Mouse (Mus musculus) embryonic facial prominence, embryonic 12.5 days (tissue): Measurements from ENCODE around the gene Cacng7. TPM values are rescaled to one million over a fixed set of nuclear protein-coding genes. Genes with fewer than 3 reads are reported as not detected.

Experiments
- ATAC-seq: fragments of 200-750 bp; cut with Nextera tagmentation; 2 replicates; pipeline ENCODE4 v1.8.0; 2017; ENCODE audit not compliant: insufficient number of reproducible peaks, insufficient read depth, low FRiP score, low TSS enrichment
- H3K27ac ChIP-seq: fragments of 300-500 bp; sonication (generic); 2 replicates; pipeline ENCODE4 v1.5.1; 2016; ENCODE audit warnings: mild to moderate bottlenecking
- H3K27me3 ChIP-seq: fragments of 300-500 bp; sonication (generic); 2 replicates; pipeline ENCODE4 v1.6.1; 2016; ENCODE audit warnings: mild to moderate bottlenecking, moderate library complexity
- H3K36me3 ChIP-seq: fragments of 300-500 bp; sonication (generic); 2 replicates; pipeline ENCODE4 v1.6.1; 2016; ENCODE audit warnings: mild to moderate bottlenecking
- H3K4me1 ChIP-seq: fragments of 300-500 bp; sonication (generic); 2 replicates; pipeline ENCODE4 v1.6.1; 2016
- H3K4me2 ChIP-seq: fragments of 300-500 bp; sonication (generic); replicated peaks from 2 replicates; pipeline ENCODE4 v1.6.1; 2016; ENCODE audit warnings: mild to moderate bottlenecking, moderate library complexity
- H3K4me3 ChIP-seq: fragments of 300-500 bp; sonication (generic); 2 replicates; pipeline ENCODE4 v1.5.1; 2016; ENCODE audit warnings: mild to moderate bottlenecking
- H3K9ac ChIP-seq: fragments of 300-500 bp; sonication (generic); 2 replicates; pipeline ENCODE4 v1.6.1; 2016; ENCODE audit warnings: mild to moderate bottlenecking, moderate library complexity
- H3K9me3 ChIP-seq: fragments of 300-500 bp; sonication (generic); 2 replicates; pipeline ENCODE4 v1.6.1; 2016; ENCODE audit warnings: mild to moderate bottlenecking, moderate library complexity
- WGBS: fragments of 180-500 bp; shearing (Covaris S2); methylation state at CpG from one replicate; pipeline ENCODE4 v1.1.7; 2016; 5-methylcytosine and 5-hydroxymethylcytosine counted together
- polyA plus RNA-seq: library from polyadenylated mRNA; unstranded; fragments of >200 nt; fragmentation: Nextera tagmentation; extraction: Ambion mirVana; gene quantifications from 2 replicates; pipeline ENCODE4 v1.2.1, GENCODE M21; 2016

The Cacng7 gene
- polyA plus RNA-seq, 1 experiment from 2014 or later: 3.7 TPM

DNA sequence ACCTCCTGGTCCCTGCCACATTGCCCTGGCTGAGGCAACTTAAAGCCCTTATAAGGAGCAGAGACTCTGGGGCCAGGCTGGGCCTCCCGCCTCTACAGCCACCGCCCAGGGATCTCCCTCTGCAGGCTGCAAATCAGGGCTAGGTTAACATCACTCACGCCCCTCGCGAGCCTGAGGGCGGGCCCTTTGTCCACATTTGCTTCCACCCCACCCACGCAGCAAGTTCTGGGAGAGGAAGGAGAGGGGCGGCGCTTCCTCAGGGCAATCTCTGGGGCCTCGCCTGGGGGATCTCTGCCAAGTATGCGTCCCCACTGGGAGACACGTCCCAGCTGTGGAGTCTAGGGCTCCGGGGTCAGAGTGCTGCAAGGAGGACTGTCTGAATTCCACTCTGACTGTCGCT lies 40.0 kb upstream of the Cacng7 start:
- 2% methylated on average over 14 of the region's 14 CpGs for WGBS
- H3K27me3 ChIP-seq: no peaks in the 10 kb centered on the region
- peak overlapping the region; percentile 35 for H3K4me3 ChIP-seq
- peak; percentile 29 for ATAC-seq
- H3K9me3 ChIP-seq: no peaks in the 10 kb centered on the region
- peaks cover 16% of the 10 kb centered on the region for H3K4me1 ChIP-seq
- H3K27ac ChIP-seq: peak overlapping the region; percentile 74
- H3K9ac ChIP-seq: peak overlapping the region; percentile 48; the same call in 1 of the 2 replicates
- H3K4me2 ChIP-seq: peak overlapping the region; percentile 67
- peaks cover 25% of the 10 kb centered on the region for H3K36me3 ChIP-seq

DNA sequence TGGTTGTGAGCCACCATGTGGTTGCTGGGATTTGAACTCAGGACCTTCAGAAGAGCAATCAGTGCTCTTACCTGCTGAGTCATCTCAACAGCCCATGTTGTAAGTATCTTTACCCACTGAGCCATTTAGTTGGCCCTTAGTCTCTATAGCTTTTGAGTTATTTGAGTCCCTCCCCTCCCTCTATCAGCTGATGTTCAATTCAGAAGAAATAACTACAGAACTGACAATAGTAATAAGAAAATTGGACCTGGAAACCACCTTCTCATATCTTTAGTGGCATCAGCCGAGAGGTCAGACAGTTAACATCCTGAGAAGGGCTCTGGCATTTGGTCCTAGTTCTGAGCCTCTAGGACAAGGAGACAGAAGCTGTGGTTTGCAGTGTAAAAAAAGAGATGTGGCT lies 38.0 kb upstream of the Cacng7 start:
- no peak overlapping the region for H3K27ac ChIP-seq
- H3K4me3 ChIP-seq: no peak overlapping the region
- peaks cover 27% of the 10 kb centered on the region for H3K36me3 ChIP-seq
- no peaks in the 10 kb centered on the region for H3K9me3 ChIP-seq
- no peak overlapping the region for H3K4me2 ChIP-seq
- peaks cover 13% of the 10 kb centered on the region for H3K4me1 ChIP-seq
- H3K9ac ChIP-seq: no peak overlapping the region
- H3K27me3 ChIP-seq: peaks cover 1% of the 10 kb centered on the region
- no peak for ATAC-seq
- 88% methylated on average over 1 of the region's 1 CpGs for WGBS

DNA sequence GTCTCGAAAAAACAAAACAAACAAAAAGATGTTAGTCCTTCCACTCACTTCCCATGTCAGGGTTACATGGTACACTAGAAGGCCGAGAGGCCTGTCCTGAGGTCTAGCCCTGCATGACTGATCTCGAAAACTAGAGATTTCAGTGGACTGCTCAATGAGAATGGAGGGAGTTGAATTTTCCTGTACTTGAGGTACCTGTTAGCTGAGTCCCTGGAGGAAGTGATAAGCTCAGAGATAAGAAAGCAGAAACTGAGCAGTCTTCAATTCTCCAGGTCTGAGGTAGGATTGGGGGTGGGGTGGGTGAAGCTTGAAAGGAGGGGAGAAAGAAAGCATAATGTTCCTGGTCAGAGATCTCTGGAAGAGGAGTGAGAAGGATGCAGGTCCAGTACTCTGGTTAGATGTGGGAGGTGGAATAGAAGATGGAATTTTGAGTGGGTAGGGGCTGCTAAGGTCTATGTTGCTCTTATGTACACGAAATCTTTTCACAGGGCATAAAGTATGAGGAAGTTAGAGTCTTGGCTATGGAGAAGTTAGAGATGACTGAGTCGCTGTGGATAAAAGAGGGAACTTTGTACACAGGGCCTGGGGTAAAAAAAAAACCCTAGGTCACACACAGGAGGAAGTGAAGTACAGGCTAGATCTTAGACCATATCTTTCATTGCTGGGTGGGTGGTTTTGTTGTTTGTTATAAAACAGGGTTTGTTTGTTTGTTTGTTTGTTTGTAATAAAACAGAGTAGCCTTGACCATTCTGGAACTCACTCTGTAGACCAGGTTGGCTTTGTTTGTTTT lies 37.2 kb upstream of the Cacng7 start:
- Histone ChIP-seq H3K36me3 (peaks cover 27% of the 10 kb centered on the region), H3K9me3 (no peaks in the 10 kb centered on the region), H3K27ac (no peak overlapping the region), H3K4me3 (no peak overlapping the region), H3K4me1 (peaks cover 12% of the 10 kb centered on the region; the same call in 1 of the 2 replicates), H3K9ac (no peak overlapping the region), H3K4me2 (no peak overlapping the region), H3K27me3 (peaks cover 9% of the 10 kb centered on the region)
- ATAC-seq: no peak
- 86% methylated on average over 5 of the region's 5 CpGs for WGBS

DNA sequence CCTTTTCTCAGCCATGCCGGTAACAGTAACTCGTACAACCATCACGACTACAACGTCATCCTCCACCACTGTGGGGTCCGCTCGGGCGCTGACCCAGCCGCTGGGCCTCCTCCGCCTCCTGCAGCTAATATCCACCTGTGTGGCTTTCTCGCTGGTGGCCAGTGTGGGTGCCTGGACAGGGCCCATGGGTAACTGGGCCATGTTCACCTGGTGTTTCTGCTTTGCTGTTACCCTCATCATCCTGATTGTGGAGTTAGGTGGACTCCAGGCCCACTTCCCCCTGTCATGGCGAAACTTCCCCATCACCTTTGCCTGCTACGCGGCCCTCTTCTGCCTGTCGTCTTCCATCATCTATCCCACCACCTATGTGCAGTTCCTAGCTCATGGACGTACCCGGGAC lies 36.0 kb upstream of the Cacng7 start:
- no peak for ATAC-seq
- peaks cover 27% of the 10 kb centered on the region for H3K36me3 ChIP-seq
- no peak overlapping the region for H3K4me2 ChIP-seq

DNA sequence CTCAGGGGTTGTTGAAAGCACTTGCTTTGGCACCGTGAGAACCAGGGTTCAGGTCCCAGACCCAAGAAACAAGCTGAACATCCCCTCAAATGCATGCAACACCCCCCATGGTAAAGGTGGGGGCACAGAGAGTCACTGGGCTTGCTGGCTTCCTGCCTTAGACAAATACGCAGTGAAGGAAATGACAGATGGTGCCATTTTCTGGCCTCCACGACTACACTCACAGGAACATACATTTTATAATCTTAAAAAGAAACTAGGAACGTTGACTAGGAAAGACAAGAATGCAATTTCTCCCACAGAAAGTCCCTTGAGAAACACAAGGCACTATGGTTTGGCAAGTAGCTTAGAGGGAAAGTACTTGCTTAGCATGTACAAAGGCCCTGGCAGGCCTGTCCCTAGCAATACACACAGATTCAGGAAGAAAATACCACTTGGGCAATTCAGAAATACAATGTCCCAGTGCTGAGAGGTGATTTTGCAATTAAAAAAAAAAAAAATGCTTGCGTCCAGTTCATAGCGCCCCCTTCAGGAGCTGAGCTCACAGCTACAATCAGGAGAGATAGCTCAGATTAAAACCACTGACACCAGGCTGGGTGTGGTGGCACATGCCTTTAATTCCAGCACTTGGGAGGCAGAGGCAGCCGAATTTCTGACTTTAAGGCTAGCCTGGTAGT lies 32.7 kb upstream of the Cacng7 start:
- Histone ChIP-seq H3K27ac (no peak overlapping the region), H3K4me1 (peaks cover 13% of the 10 kb centered on the region), H3K4me2 (no peak overlapping the region), H3K27me3 (peaks cover 53% of the 10 kb centered on the region), H3K9me3 (no peaks in the 10 kb centered on the region), H3K36me3 (peaks cover 16% of the 10 kb centered on the region), H3K4me3 (no peak overlapping the region), H3K9ac (no peak overlapping the region)
- WGBS: 59% methylated on average over 7 of the region's 7 CpGs
- no peak for ATAC-seq

More for the DNA sequence above, 36.0 kb upstream of the Cacng7 start:
- Histone ChIP-seq H3K4me3 (no peak overlapping the region), H3K27me3 (peaks cover 19% of the 10 kb centered on the region), H3K27ac (no peak overlapping the region), H3K9me3 (no peaks in the 10 kb centered on the region), H3K4me1 (peaks cover 10% of the 10 kb centered on the region; the same call in 1 of the 2 replicates), H3K9ac (no peak overlapping the region)
- 95% methylated on average over 16 of the region's 16 CpGs for WGBS

DNA sequence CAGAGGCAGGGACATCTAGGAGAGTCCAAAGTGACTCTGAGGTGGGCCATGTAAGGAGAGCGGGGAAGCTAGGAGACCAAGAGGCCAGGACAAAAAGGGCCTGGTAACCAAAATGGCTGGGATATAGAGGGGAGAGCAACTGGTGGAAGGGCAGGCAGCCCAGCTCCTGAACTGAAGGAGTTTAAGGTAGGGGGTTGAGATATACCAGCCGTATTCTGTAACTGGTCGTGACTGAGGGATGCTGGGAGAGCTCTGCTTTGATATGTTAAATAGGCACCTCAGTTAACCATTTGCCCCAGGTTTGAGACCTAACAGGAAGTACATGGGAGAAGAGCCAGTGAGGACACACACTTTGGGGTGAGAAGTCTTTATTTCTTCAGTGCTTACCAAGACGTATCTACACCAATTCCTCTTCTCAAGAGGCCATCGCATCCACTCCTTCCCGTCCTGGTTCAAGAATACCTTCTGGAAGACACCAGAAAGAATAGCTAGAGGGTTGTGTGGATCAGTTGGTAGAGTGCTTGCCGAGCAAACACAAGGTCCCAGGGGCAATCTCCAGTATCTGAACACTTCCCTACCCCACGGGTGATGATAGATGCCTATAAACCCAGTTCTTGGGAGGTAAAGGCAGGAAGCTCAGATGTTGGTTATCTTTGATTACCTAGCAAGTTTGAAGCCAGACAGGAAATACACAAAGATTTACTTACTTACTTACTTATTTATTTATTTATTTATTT lies 31.7 kb upstream of the Cacng7 start:
- 66% methylated on average over 8 of the region's 8 CpGs for WGBS
- H3K4me1 ChIP-seq: peaks cover 13% of the 10 kb centered on the region
- no peak overlapping the region for H3K4me2 ChIP-seq
- H3K27me3 ChIP-seq: peaks cover 62% of the 10 kb centered on the region
- no peak overlapping the region for H3K27ac ChIP-seq
- no peak for ATAC-seq
- H3K9me3 ChIP-seq: no peaks in the 10 kb centered on the region
- no peak overlapping the region for H3K9ac ChIP-seq
- H3K4me3 ChIP-seq: no peak overlapping the region
- H3K36me3 ChIP-seq: peaks cover 14% of the 10 kb centered on the region

DNA sequence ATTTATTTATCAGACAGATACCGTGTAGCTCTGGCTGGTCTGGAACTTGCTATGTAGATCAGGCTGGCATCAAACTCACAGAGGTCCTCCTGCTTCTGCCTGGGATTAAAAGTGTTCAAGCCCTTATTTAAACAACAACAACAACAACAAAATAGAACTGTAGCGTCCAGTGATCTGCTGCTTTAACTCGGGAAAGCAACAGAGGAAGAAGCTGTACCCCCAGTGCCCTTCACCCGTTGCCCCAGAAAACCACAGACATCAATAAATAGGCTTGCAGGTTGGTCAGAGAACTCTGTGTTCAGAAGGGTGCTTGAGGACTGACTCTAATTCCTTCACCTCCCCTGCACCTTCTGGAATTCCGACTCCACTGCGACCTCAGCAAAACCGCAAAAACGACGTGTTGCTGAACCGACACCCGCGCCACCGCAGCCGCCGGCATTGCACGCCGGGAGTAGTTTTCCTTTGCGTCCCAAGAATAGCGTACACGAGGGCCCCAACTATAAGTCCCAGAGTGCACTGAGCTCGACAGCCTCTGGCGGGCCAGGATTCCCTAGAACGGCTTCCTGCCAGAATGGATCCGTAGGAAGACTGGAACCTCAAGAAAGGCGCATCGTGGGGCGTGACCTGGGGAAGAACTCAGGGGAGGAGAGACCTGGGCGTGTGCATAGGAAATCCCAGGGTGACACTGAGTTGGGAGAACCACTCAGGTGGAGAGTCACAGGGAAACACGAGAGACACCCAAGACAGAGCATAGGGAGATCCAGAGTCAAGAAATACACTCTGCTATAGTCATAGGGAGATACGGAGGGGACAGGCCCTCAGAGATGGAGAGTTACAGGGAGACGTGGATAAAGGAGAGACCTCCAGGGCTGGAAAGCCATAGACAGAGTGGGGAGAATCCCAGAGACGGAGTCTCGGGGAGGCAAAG lies 30.9 kb upstream of the Cacng7 start:
- Histone ChIP-seq H3K4me2 (peak overlapping the region; percentile 56), H3K9me3 (no peaks in the 10 kb centered on the region), H3K27ac (no peak overlapping the region), H3K9ac (peak overlapping the region; percentile 49), H3K27me3 (peaks cover 68% of the 10 kb centered on the region), H3K4me1 (peaks cover 13% of the 10 kb centered on the region), H3K4me3 (peak overlapping the region; percentile 34), H3K36me3 (peaks cover 9% of the 10 kb centered on the region)
- 7% methylated on average over 33 of the region's 33 CpGs for WGBS
- 0 out of 2 replicates have a peak, but pooled peaks have one; percentile 39 for ATAC-seq

DNA sequence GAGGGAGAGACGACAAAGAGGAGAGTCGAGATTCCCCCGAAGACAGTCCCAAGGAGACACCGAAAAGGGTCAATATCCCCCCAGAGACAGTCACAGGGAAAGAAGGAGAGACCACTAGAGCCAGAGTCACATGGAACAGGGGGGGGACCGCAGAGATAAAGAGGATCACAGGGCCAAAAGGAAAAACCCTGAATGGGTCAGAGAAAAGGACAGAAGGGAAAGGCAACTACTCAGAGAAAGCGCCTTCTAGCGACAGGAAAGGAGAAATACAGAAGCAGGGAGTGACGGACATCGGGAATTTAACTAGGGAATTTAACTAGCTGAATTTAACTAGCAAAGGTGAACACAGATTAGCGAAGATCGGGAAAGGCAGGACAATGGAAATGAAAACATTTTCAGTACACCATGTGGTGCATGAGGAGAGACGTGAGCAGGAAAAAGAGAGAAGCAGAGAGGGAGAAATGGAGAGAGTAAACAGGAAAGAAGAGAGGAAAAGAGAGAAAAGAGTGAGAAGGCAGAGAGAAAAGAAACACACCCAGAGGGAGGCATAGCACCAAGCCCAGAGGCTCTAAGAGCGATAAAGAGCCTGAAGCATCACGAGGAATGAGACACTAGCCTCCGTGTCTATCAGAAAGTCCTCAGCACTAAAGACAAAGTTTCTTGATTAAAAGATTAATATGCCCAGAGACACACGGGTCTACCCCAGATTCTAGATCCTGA lies 30.0 kb upstream of the Cacng7 start:
- peaks cover 13% of the 10 kb centered on the region for H3K4me1 ChIP-seq
- 0 out of 2 replicates have a peak, but pooled peaks cover 3% of the 10 kb centered on the region for H3K36me3 ChIP-seq
- peak overlapping the region; percentile 34 for H3K4me3 ChIP-seq
- 2% methylated on average over 16 of the region's 16 CpGs for WGBS
- H3K9me3 ChIP-seq: no peaks in the 10 kb centered on the region
- ATAC-seq: no peak
- H3K27me3 ChIP-seq: peaks cover 68% of the 10 kb centered on the region
- no peak overlapping the region for H3K27ac ChIP-seq
- H3K9ac ChIP-seq: no peak overlapping the region
- H3K4me2 ChIP-seq: peak overlapping the region; percentile 56

DNA sequence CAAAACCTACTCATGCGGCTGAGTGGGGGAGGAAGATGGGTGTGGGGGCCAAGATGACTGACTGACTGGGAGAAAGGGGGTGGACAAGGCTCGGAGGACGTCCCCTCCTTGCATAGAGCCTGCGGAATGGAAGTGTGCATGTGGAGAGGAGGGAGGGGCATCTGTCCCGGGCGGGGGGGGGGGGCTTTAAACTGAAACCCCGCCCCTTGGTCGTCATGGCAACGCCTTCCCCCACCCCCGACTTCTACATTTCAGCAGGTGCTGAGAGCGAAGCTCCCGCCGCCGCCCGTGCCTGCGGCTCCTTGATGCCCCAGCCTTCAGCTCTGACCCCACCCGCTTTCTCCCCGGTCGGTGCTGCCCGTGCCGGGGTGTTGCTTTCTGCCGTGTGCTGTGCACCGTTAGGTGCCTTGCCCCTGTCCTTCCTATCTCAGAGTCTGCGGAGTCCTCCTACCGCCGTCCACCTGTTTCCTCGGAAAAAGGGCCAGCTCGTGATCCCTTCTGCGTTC lies 29.4 kb upstream of the Cacng7 start:
- no peak overlapping the region for H3K27ac ChIP-seq

DNA sequence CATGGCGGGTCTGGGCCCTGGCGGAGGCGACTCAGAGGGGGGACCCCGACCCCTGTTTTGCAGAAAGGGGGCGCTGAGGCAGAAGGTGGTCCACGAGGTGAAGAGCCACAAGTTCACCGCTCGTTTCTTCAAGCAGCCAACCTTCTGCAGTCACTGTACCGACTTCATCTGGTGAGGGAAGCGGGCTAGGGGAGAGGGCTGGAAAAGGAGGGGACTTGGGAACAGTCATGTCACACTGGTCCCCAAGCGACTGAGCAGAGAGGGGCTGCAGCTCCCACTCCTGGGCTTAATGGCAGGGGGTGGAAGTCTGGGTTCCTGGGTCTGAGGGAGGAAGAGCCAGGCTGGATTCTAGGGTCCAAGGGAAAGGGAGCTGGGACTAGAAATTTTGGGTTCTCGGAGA lies 29.0 kb upstream of the Cacng7 start:
- ATAC-seq: no peak
- H3K9ac ChIP-seq: no peak overlapping the region
- H3K4me1 ChIP-seq: peaks cover 13% of the 10 kb centered on the region
- peak overlapping the region; percentile 34 for H3K4me3 ChIP-seq
- 5% methylated on average over 12 of the region's 12 CpGs for WGBS
- H3K27me3 ChIP-seq: peaks cover 68% of the 10 kb centered on the region
- peak overlapping the region; percentile 56 for H3K4me2 ChIP-seq
- H3K27ac ChIP-seq: no peak overlapping the region
- H3K36me3 ChIP-seq: no peaks in the 10 kb centered on the region
- H3K9me3 ChIP-seq: no peaks in the 10 kb centered on the region

More for the DNA sequence above, 29.4 kb upstream of the Cacng7 start:
- H3K4me2 ChIP-seq: peak overlapping the region; percentile 56
- H3K27me3 ChIP-seq: peaks cover 68% of the 10 kb centered on the region
- WGBS: under 1% methylated on average over 25 of the region's 29 CpGs
- no peak for ATAC-seq
- H3K4me1 ChIP-seq: peaks cover 13% of the 10 kb centered on the region
- H3K9me3 ChIP-seq: no peaks in the 10 kb centered on the region
- 0 out of 2 replicates have a peak, but pooled peaks cover 2% of the 10 kb centered on the region for H3K36me3 ChIP-seq
- H3K9ac ChIP-seq: no peak overlapping the region
- H3K4me3 ChIP-seq: peak overlapping the region; percentile 34
